Mouse (Mus musculus): ENCODE data around the gene Slfn2.

DNA sequence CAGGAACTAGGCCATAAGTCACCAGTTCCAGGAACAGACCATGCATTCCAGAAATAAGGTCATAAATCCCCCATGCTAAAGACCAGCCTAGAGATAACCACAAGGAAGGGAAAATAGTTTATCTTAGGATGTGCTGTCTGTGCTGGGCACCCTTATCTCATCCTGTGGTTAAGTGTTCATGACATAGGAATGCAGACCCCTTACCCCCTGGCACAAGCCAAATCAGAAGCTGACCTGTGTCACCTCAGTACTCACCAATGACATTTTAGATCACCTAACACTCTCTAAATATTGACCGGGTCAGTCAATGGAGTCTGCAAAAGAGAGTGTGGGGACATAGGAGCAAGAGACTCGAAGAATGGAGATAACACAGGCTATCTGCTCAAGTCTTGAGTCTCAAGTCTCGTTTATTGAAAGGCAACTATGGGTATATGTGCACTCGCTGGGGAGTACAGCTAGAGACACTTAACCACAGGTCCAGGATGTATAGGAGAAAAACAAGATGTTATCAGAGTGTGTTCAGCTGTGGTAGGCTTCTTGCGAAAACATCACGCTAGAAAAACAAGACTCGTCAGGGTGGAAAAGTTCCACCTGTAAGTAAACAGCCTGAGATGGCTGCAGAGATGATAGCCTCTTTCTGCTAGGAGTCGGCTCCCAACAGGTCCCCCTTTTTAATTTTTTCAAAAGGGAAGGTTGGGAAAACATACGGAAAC is 14.7 kb downstream of the Slfn2 start:
- TF ChIP-seq TAL1 (IDR thresholded peaks at IDR 0.05; ENCODE audit: low read length) (no peak), GATA1 (IDR thresholded peaks at IDR 0.05; ENCODE audit: low read length) (no peak)
